Mouse (Mus musculus) heart, embryonic 11.5 days (tissue): ENCODE data around the gene Sar1a. TPM values are rescaled to one million over a fixed set of nuclear protein-coding genes. Genes with fewer than 3 reads are reported as not detected.

Experiments
- ATAC-seq: fragments of 200-750 bp; cut with Nextera tagmentation; replicated peaks from 2 replicates; pipeline ENCODE4 v1.8.0; 2017; ENCODE audit warnings: moderate library complexity; ENCODE audit not compliant: insufficient number of reproducible peaks, low FRiP score, low TSS enrichment
- H3K27ac ChIP-seq: fragments of 300-500 bp; sonication (generic); 2 replicates; pipeline ENCODE4 v1.5.1; 2014; ENCODE audit warnings: mild to moderate bottlenecking, low read depth, low read length
- H3K27me3 ChIP-seq: fragments of 300-500 bp; sonication (generic); 2 replicates; pipeline ENCODE4 v1.6.1; 2014; ENCODE audit warnings: mild to moderate bottlenecking, low read length, mixed read lengths; ENCODE audit not compliant: control insufficient read depth, insufficient read depth
- H3K36me3 ChIP-seq: fragments of 300-500 bp; sonication (generic); 2 replicates; pipeline ENCODE4 v1.6.1; 2014; ENCODE audit warnings: mild to moderate bottlenecking, low read length, moderate library complexity, mixed read lengths; ENCODE audit not compliant: control insufficient read depth, insufficient read depth
- H3K4me1 ChIP-seq: fragments of 300-500 bp; sonication (generic); 2 replicates; pipeline ENCODE4 v1.6.1; 2014; ENCODE audit warnings: low read length; ENCODE audit not compliant: control insufficient read depth, insufficient read depth
- H3K4me2 ChIP-seq: fragments of 300-500 bp; sonication (generic); 2 replicates; pipeline ENCODE4 v1.6.1; 2014; ENCODE audit warnings: mild to moderate bottlenecking, moderate library complexity
- H3K4me3 ChIP-seq: fragments of 300-500 bp; sonication (generic); 2 replicates; pipeline ENCODE4 v1.5.1; 2014; ENCODE audit warnings: low read depth, low read length
- H3K9ac ChIP-seq: fragments of 300-500 bp; sonication (generic); 2 replicates; pipeline ENCODE4 v1.6.1; 2014; ENCODE audit warnings: mild to moderate bottlenecking, low read depth, low read length, moderate library complexity
- H3K9me3 ChIP-seq: fragments of 300-500 bp; sonication (generic); replicated peaks from 2 replicates; pipeline ENCODE4 v1.6.1; 2016; ENCODE audit warnings: low read length; ENCODE audit not compliant: control insufficient read depth
- WGBS: fragments of 180-500 bp; shearing (Covaris S2); extraction: QIAGEN DNeasy Blood & Tissue Kit; methylation state at CpG from one replicate; pipeline ENCODE4 v1.1.7; 2014; ENCODE audit not compliant: insufficient replicate concordance; 5-methylcytosine and 5-hydroxymethylcytosine counted together
- polyA plus RNA-seq: library from polyadenylated mRNA; unstranded; fragments of >200 nt; fragmentation: Nextera tagmentation; extraction: Ambion mirVana; gene quantifications from 2 replicates; pipeline ENCODE4 v1.2.1, GENCODE M21; 2014

Sar1a gene
- polyA plus RNA-seq, 1 experiment from 2014 or later = 182 TPM

GRCm38 (mm10) chr10:61715462-61715837, 35.4 kb downstream of the Sar1a start:
- Histone ChIP-seq H3K27me3 (no peaks in the 10 kb centered on the region; the same call in 1 of the 2 replicates), H3K4me1 (peaks cover 6% of the 10 kb centered on the region; the same call in 1 of the 2 replicates), H3K4me2 (peak overlapping the region; percentile 93), H3K27ac (no peak overlapping the region), H3K9ac (peak overlapping the region; percentile 75), H3K9me3 (no peaks in the 10 kb centered on the region), H3K4me3 (peak overlapping the region; percentile 67), H3K36me3 (no peaks in the 10 kb centered on the region)
- WGBS = 4% methylated on average over 11 of the region's 11 CpGs
- ATAC-seq = no peak; the same call in 1 of the 2 replicates

- H3K9me3 ChIP-seq = no peaks in the 10 kb centered on the region
- H3K27ac ChIP-seq = no peak overlapping the region
- no peaks in the 10 kb centered on the region; the same call in 1 of the 2 replicates for H3K27me3 ChIP-seq
- peak overlapping the region; percentile 67 for H3K4me3 ChIP-seq
- no peak for ATAC-seq
- H3K9ac ChIP-seq = peak overlapping the region; percentile 75
- H3K36me3 ChIP-seq = no peaks in the 10 kb centered on the region
- peak overlapping the region; percentile 93 for H3K4me2 ChIP-seq
- peaks cover 6% of the 10 kb centered on the region; the same call in 1 of the 2 replicates for H3K4me1 ChIP-seq
- WGBS = 70% methylated on average over 7 of the region's 7 CpGs
These were observed 36.1 kb downstream of the Sar1a start for GRCm38 (mm10) chr10:61715996-61716864.

DNA sequence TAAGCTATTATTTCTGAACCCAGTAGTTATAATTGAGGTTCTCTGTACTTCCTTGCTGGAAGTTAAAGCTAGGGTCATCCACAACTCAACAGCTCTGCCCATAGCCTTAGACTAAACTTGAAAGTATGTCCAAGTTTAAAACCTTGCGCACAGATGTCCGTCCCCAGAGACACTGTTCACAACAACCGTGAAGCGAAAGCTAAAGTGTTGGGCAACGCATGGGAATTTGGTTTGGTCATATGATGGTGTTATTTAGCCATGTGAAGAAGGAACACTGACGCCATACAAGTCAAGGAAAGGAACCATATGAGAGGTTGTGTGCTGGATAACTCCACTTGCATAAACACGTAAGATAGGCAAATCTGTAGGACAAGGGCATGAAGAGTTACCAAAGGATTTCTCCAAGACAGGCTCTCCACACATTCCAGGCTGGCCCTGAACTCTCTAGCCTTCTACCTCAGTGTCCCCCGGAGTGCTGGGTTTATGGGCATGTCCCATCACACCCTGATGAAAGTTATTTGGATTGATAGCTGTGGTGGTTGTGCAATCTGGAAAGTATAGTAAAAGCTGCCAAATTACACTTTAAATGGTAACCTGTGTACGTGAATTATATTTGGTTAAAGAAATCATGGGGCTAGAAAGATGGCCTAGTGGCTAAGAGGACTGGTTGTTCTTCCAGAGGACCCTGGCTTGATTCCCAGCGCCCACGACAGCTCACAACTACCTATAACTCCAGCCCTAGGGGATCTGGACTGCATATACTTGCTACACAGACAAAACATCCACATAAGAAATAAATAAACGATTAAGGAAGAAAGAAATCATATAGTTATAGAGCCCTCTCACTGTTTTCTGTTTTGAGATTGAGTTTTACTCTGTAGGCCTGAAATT, 37.6 kb downstream of the Sar1a start:
- Histone ChIP-seq H3K4me1 (peaks cover 6% of the 10 kb centered on the region; the same call in 1 of the 2 replicates), H3K27me3 (no peaks in the 10 kb centered on the region; the same call in 1 of the 2 replicates), H3K9me3 (no peaks in the 10 kb centered on the region), H3K27ac (no peak overlapping the region), H3K4me2 (no peak overlapping the region), H3K9ac (no peak overlapping the region), H3K36me3 (no peaks in the 10 kb centered on the region), H3K4me3 (no peak overlapping the region)
- 84% methylated on average over 12 of the region's 12 CpGs for WGBS
- no peak for ATAC-seq

DNA sequence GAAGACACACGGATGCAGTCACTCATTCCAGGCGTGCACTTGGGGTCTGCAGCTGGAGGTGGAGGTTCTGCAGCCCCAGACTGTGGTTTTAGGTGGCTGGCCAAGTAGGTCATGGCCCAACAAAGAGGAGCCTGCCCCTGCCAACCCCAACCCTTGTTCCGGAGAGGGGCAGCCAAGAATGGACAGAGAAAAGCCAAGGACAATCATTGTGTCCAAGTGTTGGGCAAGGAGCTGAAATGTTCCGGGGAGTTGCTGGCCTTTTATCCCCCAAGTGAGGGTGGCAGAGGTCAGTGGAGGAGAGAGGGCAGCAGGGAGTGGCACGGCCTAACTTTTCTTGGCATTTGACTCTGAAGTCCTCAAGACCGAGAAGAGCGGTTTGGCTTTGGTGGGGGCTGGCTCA, 40.2 kb downstream of the Sar1a start:
- Histone ChIP-seq H3K9ac (no peak overlapping the region), H3K36me3 (no peaks in the 10 kb centered on the region), H3K27ac (no peak overlapping the region), H3K27me3 (no peaks in the 10 kb centered on the region), H3K4me1 (peaks cover 3% of the 10 kb centered on the region; the same call in 1 of the 2 replicates), H3K4me2 (no peak overlapping the region), H3K9me3 (no peaks in the 10 kb centered on the region), H3K4me3 (no peak overlapping the region)
- WGBS = 87% methylated on average over 7 of the region's 7 CpGs
- ATAC-seq = no peak

GRCm38 (mm10) chr10:61722215-61722614, 42.1 kb downstream of the Sar1a start:
- Histone ChIP-seq H3K4me1 (no peaks in the 10 kb centered on the region), H3K36me3 (no peaks in the 10 kb centered on the region), H3K9me3 (no peaks in the 10 kb centered on the region), H3K9ac (no peak overlapping the region), H3K27ac (no peak overlapping the region), H3K27me3 (no peaks in the 10 kb centered on the region), H3K4me3 (no peak overlapping the region), H3K4me2 (no peak overlapping the region)
- 80% methylated on average over 3 of the region's 3 CpGs for WGBS
- no peak for ATAC-seq

DNA sequence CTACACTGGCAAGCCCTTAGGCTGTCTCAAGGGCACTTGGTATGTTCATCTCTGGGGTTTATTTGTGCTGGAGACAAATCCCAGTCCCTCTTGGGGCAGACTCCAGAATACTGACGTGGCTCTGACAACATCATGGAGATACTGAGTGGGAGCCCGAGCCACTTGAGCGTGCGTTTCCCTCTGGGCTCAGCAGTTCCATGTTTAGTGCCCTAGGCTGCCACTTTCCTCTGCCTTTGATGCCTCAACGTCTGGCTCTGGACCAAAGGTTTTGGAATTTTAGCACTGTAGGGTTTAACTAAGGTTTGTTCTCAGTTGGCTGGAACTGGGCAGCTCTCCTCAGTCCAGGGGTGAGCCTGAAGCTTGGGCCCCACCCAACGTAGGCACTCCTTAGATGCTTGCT, 43.2 kb downstream of the Sar1a start:
- WGBS = 57% methylated on average over 6 of the region's 6 CpGs
- no peaks in the 10 kb centered on the region for H3K27me3 ChIP-seq
- H3K4me3 ChIP-seq = no peak overlapping the region
- H3K9me3 ChIP-seq = no peaks in the 10 kb centered on the region
- H3K9ac ChIP-seq = no peak overlapping the region
- ATAC-seq = no peak
- H3K27ac ChIP-seq = no peak overlapping the region
- H3K36me3 ChIP-seq = no peaks in the 10 kb centered on the region
- H3K4me2 ChIP-seq = no peak overlapping the region
- no peaks in the 10 kb centered on the region for H3K4me1 ChIP-seq

GRCm38 (mm10) chr10:61729181-61729580, 49.1 kb downstream of the Sar1a start:
- ATAC-seq = no peak
- WGBS = 80% methylated on average over 11 of the region's 11 CpGs
- H3K9me3 ChIP-seq = no peaks in the 10 kb centered on the region

DNA sequence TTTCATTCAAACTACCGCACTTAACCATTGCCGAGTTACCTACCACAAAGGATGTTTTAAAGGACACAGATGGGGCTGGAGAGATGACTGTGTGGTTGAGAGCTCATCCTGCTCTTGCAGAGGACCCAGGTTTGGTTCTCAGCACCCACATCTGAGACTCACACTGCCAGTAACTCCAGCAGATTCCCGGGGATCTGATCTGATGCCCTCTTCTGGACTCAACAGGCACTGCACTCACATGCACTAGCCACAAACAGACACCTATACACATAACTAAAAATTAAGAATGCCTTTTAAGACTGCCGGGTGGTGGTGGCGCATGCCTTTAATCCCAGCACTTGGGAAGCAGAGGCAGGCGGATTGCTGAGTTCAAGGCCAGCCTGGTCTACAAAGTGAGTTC, 50.1 kb downstream of the Sar1a start:
- Histone ChIP-seq H3K36me3 (peaks cover 7% of the 10 kb centered on the region), H3K27me3 (no peaks in the 10 kb centered on the region), H3K27ac (no peak overlapping the region), H3K9me3 (no peaks in the 10 kb centered on the region), H3K4me2 (no peak overlapping the region), H3K4me3 (no peak overlapping the region), H3K4me1 (no peaks in the 10 kb centered on the region), H3K9ac (no peak overlapping the region)
- 94% methylated on average over 6 of the region's 6 CpGs for WGBS
- no peak for ATAC-seq

More at GRCm38 (mm10) chr10:61729181-61729580, 49.1 kb downstream of the Sar1a start:
- Histone ChIP-seq H3K27ac (no peak overlapping the region), H3K9ac (no peak overlapping the region), H3K27me3 (no peaks in the 10 kb centered on the region), H3K4me2 (no peak overlapping the region), H3K4me3 (no peak overlapping the region), H3K4me1 (no peaks in the 10 kb centered on the region), H3K36me3 (peaks cover 7% of the 10 kb centered on the region)
